Mouse (Mus musculus) heart, adult 2 months (tissue): Measurements from ENCODE around the gene Oscar.

Source experiments
- CTCF ChIP-seq: fragments of 200-600 bp; IDR thresholded peaks from 2 replicates; pipeline ENCODE4 v1.8.1; 2022; ENCODE audit warnings: antibody characterized with exemption, mild to moderate bottlenecking, moderate library complexity
- POLR2A ChIP-seq: fragments of 200-500 bp; IDR thresholded peaks from 2 replicates; pipeline ENCODE4 v1.6.1; 2011; ENCODE audit warnings: mild to moderate bottlenecking, low read depth, low read length, control low read depth; ENCODE audit not compliant: insufficient read depth

- TF ChIP-seq CTCF (no peak), POLR2A (no peak)
Observed at GRCm38 (mm10) chr7:3643412-3643811, 27.5 kb upstream of the Oscar start.
